Mouse (Mus musculus): ENCODE results near the gene Fcna.
A peak's percentile ranks its signal among the peaks of the same experiment; 100 is the strongest.

Fcna gene

GRCm38 (mm10) chr2:25607761-25608622 lies 19.8 kb downstream of the Fcna start, which contains the start of gene Rabl6:
Rabl6 (minus strand) TSS chr2:25608521.
- DNase-seq: peak; percentile 95

DNA sequence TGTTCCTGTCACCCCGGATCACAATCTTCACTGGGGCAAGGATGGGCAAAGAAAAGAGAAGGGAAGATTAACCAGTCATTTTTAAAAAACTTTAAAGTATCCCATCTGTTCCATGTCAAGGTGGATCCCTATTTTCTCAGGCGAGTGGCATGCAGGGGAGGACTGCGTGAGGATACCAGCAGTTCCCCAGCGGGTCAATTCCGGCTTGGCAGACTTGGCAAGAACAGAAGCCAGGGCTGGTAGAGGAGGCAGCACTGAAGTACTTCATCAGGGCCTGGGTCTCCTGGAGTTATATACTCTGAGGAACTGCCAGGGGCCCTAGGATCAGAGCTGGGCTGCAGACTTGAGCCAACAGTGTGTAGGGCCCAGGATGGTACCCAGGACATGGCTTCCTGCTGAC lies 25.3 kb downstream of the Fcna start:
- no peak for DNase-seq

DNA sequence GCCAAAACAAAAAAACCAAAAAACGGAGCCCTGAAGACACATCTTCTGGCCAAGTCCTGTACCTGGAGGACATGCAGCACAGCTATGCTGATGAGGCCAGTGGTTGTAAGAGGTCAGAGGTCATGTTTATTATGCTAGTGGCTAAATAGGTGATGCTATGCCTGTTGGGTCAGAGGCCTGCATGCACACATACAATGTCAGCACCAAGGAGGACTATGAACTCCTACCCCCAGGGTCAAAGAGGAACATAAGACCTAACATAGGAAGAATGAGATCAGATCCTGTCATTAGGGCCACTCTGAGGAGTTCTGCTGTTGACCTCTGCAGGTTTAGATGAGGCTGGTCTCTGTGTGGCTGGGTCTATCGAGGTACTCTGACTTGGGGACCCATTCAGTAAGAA lies 27.8 kb downstream of the Fcna start:
- DNase-seq: no peak

GRCm38 (mm10) chr2:25598749-25599148 lies 29.1 kb downstream of the Fcna start:
- no peak for DNase-seq

- no peak for DNase-seq
Measured at GRCm38 (mm10) chr2:25596765-25597510, 30.9 kb downstream of the Fcna start.

DNA sequence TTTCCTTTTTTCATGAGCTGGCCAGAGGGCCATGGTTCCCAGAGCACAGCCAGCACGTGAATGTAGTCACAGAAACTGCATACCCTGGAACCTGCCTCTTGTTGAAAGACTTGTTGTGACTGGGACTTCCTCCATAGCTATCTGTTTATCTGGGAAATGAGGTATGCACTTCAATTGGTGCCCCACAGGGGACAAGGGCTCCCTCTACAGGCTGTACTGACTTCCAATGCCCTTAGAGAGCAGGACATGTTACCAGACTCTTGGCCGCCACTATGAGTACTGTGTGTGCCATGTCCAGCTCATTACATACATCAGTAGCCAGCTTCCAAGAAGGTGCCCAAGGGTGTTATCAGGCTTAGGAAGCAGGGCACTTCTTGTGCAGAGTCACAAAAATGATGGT lies 36.0 kb downstream of the Fcna start:
- no peak for DNase-seq

DNA sequence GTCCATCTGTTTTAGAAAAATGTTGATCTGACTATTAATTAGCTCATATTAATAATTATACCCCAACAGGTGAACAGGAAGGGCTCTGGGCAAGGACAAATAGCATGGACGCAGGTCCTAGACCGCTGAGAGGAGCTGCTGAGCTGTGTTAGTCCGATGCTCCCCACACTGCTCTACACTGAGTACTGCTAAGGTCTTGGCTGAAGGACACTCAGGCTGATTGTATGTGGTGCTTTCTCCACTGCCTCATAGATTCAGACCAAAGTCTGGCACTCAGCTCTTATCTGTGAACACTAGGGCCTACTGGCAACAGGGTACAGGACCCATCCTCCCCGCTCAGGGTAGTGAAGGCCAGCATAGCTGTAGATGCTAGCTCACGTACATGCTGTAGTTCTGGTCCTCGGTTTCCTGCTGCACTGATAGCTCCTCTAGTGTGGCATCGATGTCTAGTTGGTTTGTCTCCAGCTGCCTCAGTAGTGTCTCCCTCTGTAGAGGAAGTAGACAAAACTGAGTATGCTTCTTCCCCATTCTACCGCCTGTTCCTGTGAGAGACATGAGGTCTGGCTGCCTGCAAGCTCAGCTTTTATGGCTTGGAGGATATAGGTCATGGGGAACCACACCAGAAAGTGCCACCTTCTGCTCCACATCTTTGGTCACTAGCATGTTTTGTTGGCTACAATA lies 39.5 kb downstream of the Fcna start:
- DNase-seq: no peak

DNA sequence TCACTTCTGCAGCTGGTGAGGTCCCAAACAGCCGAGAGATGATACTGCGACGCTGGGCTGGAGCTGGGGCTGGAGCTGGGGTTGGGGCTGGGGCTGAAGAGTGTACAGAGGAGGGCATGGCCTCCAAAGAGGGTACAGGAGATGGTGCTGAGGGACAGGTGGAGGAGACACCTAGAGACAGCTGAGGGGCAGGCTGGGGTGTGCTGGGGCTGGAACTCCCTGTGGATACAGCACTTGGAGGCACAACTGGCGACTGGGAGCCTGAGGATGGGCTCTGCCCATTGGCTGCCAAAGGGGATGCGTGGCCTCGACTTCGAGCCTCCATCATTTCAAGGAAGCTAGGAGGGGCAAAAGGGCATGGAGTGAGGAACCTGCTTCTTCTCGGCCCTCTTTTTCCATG lies 40.5 kb downstream of the Fcna start:
- no peak for DNase-seq

DNA sequence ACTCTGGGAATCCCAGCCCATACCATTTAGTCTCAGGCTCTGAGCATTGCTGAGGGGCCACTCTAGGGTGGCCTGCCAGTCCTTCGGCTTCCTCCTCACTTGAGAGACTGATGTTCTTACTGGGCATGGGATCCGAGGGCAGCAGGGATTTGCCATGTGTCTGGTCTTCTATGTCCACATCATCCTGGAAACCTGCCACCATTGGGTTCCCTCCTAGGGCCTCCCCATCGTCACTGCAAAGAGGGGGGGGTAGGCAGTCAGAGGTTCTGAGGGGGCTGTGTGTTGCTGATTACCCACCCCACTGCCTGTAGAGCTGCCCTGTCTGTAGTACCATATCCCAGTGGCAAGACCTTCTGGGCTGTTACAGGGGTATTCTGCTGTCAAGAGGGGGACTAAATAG lies 42.2 kb downstream of the Fcna start:
- DNase-seq: no peak

DNA sequence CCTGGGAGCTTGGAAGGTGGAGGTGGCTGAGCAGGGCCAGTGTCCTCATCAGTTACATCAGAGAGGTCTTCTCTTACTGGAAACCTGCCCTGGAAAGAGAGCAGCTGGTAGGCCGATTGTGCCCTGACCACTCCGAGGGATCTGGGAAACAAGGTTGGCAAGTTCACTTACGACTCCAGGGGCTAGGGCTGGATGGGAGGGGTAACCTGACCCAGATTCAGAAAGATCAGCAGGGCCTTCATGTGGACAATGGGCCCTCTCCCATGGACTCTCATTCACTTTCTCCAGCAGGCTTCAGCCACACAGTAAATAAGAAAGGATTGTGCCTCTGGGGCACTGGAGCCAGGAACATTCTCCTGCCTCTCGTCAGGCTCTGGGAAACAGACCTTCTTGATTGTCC lies 43.0 kb downstream of the Fcna start:
- DNase-seq: no peak

DNA sequence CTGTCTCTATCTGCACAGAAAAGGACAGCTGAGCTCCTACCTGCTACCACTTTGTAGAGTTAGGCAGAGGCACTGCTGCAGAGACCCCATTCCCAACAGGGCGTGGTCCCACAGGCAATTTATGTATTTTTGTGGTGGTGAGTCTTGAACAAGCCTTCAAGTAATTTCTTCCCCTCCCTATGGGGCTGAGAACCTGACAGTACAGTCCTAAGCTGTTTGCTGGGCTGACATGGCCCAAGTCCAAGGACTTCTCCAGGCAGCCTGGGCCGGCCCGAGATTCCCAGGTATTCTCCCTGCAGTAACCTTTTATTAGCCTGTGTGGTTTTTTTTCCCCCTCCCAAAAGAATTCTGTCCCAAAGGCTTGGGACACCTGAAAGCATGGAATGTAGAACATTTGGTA lies 43.7 kb downstream of the Fcna start:
- DNase-seq: no peak

- no peak for DNase-seq
Measured at GRCm38 (mm10) chr2:25583571-25583970, 44.3 kb downstream of the Fcna start.

GRCm38 (mm10) chr2:25583120-25583481 lies 44.7 kb downstream of the Fcna start:
- DNase-seq: no peak

DNA sequence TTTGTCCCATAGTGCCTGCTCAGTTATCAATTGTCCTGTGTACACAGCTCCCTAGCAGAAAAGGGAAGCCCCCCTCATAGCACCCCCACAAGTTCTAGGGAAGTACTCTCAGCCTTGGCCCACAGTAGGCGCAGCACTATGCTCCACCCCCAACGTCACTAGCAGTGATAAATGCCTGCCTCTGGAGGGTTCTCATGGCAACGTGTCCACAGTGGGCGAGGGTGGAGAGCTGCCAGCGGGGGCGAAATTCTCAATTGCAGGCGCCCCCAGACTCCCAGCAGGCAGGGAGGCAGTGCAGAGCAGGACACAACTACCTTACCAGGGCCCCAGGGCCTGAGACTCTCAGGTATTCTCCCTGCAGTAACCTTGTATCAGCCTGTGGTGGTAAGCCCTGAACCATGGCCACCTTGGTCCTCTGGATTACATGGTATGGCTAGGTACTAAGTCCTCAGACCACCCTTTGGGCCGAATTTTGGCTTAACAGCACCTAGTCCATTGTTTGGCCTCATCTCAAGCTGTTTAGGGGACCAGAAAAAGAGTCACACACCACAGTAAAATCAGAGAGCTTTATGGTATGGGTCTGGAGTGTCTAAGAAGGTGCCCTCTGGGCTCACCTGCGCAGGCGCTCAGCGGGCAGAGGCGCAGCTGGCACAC lies 45.2 kb downstream of the Fcna start:
- DNase-seq: peak; percentile 41

- DNase-seq: no peak
Measured at GRCm38 (mm10) chr2:25581901-25582301, 45.9 kb downstream of the Fcna start.

- peak; percentile 68 for DNase-seq
Measured at GRCm38 (mm10) chr2:25581294-25581864, 46.5 kb downstream of the Fcna start, which contains the start of gene Ajm1. Ajm1 (minus strand) TSS chr2:25581757.

GRCm38 (mm10) chr2:25580621-25581101 lies 47.2 kb downstream of the Fcna start:
- DNase-seq: no peak

DNA sequence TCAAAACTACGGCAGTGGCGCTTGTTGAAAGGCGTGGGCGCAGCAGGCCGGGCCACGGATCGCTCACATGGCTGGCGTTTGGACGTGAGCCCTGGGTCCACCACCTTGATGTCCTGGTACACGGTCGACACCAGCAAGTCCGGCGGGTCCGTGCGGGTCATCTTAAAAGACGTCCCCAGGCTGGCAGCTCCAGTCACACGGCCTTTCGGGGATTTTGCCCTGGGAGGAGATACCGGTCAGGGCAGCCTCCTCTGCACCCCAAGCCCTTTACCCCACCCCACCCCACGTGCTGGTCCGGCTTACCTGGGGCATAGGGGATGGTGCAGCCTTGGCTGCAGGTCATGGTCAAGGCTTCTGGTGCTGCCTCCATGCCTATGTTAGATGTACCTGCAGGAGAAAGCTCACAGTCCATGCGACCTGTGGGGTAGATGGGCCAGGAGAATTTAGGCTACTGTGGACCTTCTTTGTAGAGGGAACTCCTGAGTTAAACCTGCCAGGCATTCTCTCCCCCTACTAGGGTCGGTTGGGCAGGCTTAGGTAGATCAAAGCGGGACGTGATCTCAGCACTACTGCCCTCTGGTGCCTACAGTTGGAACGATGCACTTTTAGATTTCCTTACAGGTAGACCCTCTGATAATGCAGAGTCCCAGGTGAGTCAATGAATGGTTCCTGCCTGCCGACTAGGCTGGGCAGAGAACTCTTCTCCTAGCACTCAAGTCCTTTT lies 47.9 kb downstream of the Fcna start:
- DNase-seq: peak; percentile 68

DNA sequence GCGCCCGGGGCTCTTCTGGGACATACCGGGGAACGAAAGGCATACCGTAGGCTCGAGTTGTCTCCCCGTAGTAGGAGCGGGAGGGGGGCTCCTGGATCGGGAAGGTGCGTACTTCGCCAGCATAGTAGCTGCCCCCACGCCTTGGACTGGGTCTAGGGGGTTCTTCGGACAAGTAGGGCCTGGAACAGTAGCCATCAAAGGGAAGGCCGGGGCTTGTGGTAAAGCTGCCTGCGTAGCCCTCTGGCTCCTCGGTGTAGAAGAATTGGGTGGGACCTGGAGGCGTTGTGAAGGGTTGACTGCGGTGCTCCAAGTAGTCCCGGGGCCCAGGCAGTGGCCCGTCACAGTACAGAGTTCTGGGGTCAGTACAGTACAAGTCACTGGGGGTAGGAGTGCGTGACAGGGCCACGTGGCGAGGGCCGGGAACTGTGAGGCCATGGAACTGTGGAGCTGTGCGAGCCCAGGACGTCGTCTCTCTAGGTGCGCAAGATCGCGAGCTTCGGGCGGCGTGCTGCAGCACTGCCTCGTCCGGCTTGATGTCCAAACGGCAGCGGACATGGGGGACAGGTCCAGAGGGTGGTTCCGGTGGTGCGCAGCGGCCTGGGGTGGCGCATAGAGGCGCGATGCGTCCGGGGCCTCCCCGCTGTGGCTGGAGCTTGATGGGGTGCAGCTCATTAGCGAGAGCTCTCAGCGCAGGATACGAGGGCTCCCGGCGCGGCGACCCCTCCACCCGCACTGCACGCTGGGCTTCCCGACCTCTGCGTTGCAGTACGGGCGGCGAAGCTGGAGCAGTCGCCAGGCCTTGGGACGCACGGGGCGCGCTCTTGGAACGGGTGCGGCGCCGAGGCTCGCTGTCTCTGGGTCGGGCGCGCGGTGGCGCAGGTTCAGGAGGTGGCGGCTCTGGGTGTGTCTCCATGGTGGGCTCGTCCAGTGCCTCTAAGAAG lies 48.8 kb downstream of the Fcna start:
- peak; percentile 32 for DNase-seq

- DNase-seq: peak; percentile 63
Measured at GRCm38 (mm10) chr2:25577951-25578795, 49.7 kb downstream of the Fcna start.

Data from embryo, embryonic 11 days (tissue).